Mouse (Mus musculus): ENCODE measurements around the gene Cd37. TPM values are rescaled to one million over a fixed set of nuclear protein-coding genes. Genes with fewer than 3 reads are reported as not detected.

Cd37 gene
- polyA plus RNA-seq, 1 experiment from 2014 or later = 1.7 TPM

GRCm38 (mm10) chr7:45193871-45194785 is 44.8 kb downstream of the Cd37 start:
- H3K4me1 ChIP-seq = peaks cover 11% of the 10 kb centered on the region; the same call in 1 of the 2 replicates
- H3K9ac ChIP-seq = no peak overlapping the region
- H3K4me2 ChIP-seq = no peak overlapping the region
- H3K27ac ChIP-seq = no peak overlapping the region
- H3K36me3 ChIP-seq (replicated peaks) = no peaks in the 10 kb centered on the region
- H3K27me3 ChIP-seq (replicated peaks) = no peaks in the 10 kb centered on the region; the same call in 1 of the 2 replicates
- ATAC-seq (replicated peaks) = no peak
- no peaks in the 10 kb centered on the region for H3K9me3 ChIP-seq
- H3K4me3 ChIP-seq = no peak overlapping the region
- whole genome bisulfite sequencing = 70% methylated on average over 17 of the region's 17 CpGs

GRCm38 (mm10) chr7:45193406-45193805 is 45.5 kb downstream of the Cd37 start:
- Histone ChIP-seq H3K4me1 (peaks cover 8% of the 10 kb centered on the region; the same call in 1 of the 2 replicates), H3K9ac (no peak overlapping the region), H3K9me3 (no peaks in the 10 kb centered on the region), H3K27ac (no peak overlapping the region), H3K36me3 (replicated peaks) (no peaks in the 10 kb centered on the region), H3K27me3 (replicated peaks) (no peaks in the 10 kb centered on the region; the same call in 1 of the 2 replicates), H3K4me2 (no peak overlapping the region), H3K4me3 (no peak overlapping the region)
- 66% methylated on average over 5 of the region's 5 CpGs for WGBS
- no peak for ATAC-seq (replicated peaks)

- 83% methylated on average over 7 of the region's 7 CpGs for WGBS
- H3K4me2 ChIP-seq = no peak overlapping the region
- no peaks in the 10 kb centered on the region for H3K36me3 ChIP-seq (replicated peaks)
- no peak overlapping the region for H3K27ac ChIP-seq
- no peak for ATAC-seq (replicated peaks)
- H3K4me1 ChIP-seq = peaks cover 1% of the 10 kb centered on the region; the same call in 1 of the 2 replicates
- H3K27me3 ChIP-seq (replicated peaks) = no peaks in the 10 kb centered on the region; the same call in 1 of the 2 replicates
- no peak overlapping the region for H3K9ac ChIP-seq
- H3K9me3 ChIP-seq = no peaks in the 10 kb centered on the region
- H3K4me3 ChIP-seq = no peak overlapping the region
Measured at GRCm38 (mm10) chr7:45192585-45193310, 46.2 kb downstream of the Cd37 start.

GRCm38 (mm10) chr7:45191803-45192363 is 47.0 kb downstream of the Cd37 start:
- Histone ChIP-seq H3K9me3 (no peaks in the 10 kb centered on the region), H3K4me2 (no peak overlapping the region), H3K4me1 (no peaks in the 10 kb centered on the region), H3K36me3 (replicated peaks) (no peaks in the 10 kb centered on the region), H3K4me3 (no peak overlapping the region), H3K9ac (no peak overlapping the region), H3K27ac (no peak overlapping the region), H3K27me3 (replicated peaks) (no peaks in the 10 kb centered on the region; the same call in 1 of the 2 replicates)
- 24% methylated on average over 8 of the region's 8 CpGs for WGBS
- no peak for ATAC-seq (replicated peaks)

GRCm38 (mm10) chr7:45191161-45191560 is 47.8 kb downstream of the Cd37 start:
- no peak for ATAC-seq (replicated peaks)
- H3K27ac ChIP-seq = no peak overlapping the region
- no peak overlapping the region for H3K4me3 ChIP-seq
- H3K9ac ChIP-seq = no peak overlapping the region
- H3K4me2 ChIP-seq = no peak overlapping the region
- 83% methylated on average over 2 of the region's 2 CpGs for WGBS
- H3K4me1 ChIP-seq = no peaks in the 10 kb centered on the region
- H3K27me3 ChIP-seq (replicated peaks) = no peaks in the 10 kb centered on the region; the same call in 1 of the 2 replicates
- H3K36me3 ChIP-seq (replicated peaks) = no peaks in the 10 kb centered on the region
- no peaks in the 10 kb centered on the region for H3K9me3 ChIP-seq

- WGBS = 92% methylated on average over 6 of the region's 6 CpGs
- Histone ChIP-seq H3K36me3 (replicated peaks) (no peaks in the 10 kb centered on the region), H3K4me2 (no peak overlapping the region), H3K27me3 (replicated peaks) (peaks cover 6% of the 10 kb centered on the region), H3K27ac (no peak overlapping the region), H3K9me3 (no peaks in the 10 kb centered on the region), H3K4me1 (no peaks in the 10 kb centered on the region), H3K9ac (no peak overlapping the region), H3K4me3 (no peak overlapping the region)
- no peak for ATAC-seq (replicated peaks)
Measured at GRCm38 (mm10) chr7:45190186-45190585, 48.7 kb downstream of the Cd37 start.

- Histone ChIP-seq H3K27me3 (replicated peaks) (peaks cover 11% of the 10 kb centered on the region), H3K27ac (no peak overlapping the region), H3K36me3 (replicated peaks) (no peaks in the 10 kb centered on the region), H3K4me2 (no peak overlapping the region), H3K4me1 (peaks cover 4% of the 10 kb centered on the region; the same call in 1 of the 2 replicates), H3K4me3 (no peak overlapping the region), H3K9ac (no peak overlapping the region), H3K9me3 (no peaks in the 10 kb centered on the region)
- ATAC-seq (replicated peaks) = no peak
- 62% methylated on average over 16 of the region's 16 CpGs for WGBS
Measured at GRCm38 (mm10) chr7:45189600-45189999, 49.3 kb downstream of the Cd37 start.

- H3K9me3 ChIP-seq = no peaks in the 10 kb centered on the region
- no peak for ATAC-seq (replicated peaks)
- H3K27me3 ChIP-seq (replicated peaks) = peaks cover 48% of the 10 kb centered on the region
Measured at GRCm38 (mm10) chr7:45185921-45186320, 53.0 kb downstream of the Cd37 start.

GRCm38 (mm10) chr7:45183672-45184071 is 55.2 kb downstream of the Cd37 start:
- Histone ChIP-seq H3K27ac (no peak overlapping the region), H3K4me3 (no peak overlapping the region), H3K9me3 (no peaks in the 10 kb centered on the region), H3K4me2 (no peak overlapping the region), H3K4me1 (peaks cover 24% of the 10 kb centered on the region), H3K9ac (no peak overlapping the region), H3K27me3 (replicated peaks) (peaks cover 70% of the 10 kb centered on the region), H3K36me3 (replicated peaks) (no peaks in the 10 kb centered on the region)
- 65% methylated on average over 7 of the region's 7 CpGs for WGBS
- no peak for ATAC-seq (replicated peaks)

More at GRCm38 (mm10) chr7:45185921-45186320, 53.0 kb downstream of the Cd37 start:
- Histone ChIP-seq H3K4me1 (peaks cover 23% of the 10 kb centered on the region), H3K4me3 (no peak overlapping the region), H3K36me3 (replicated peaks) (no peaks in the 10 kb centered on the region), H3K9ac (no peak overlapping the region), H3K4me2 (no peak overlapping the region), H3K27ac (no peak overlapping the region)
- 59% methylated on average over 7 of the region's 7 CpGs for WGBS

Other genes starting within 250 kb of the Cd37 start
- 61.9 and 66.8 TPM in 2 replicates for gene Irf3, start 241.5 kb downstream of the Cd37 start, polyA plus RNA-seq (2015; fragmentation: Nextera tagmentation; extraction: Ambion mirVana)
- gene Bcl2l12, start 240.4 kb downstream of the Cd37 start, polyA plus RNA-seq (2015; fragmentation: Nextera tagmentation; extraction: Ambion mirVana) = 10.0 and 12.3 TPM in 2 replicates
- gene Scaf1, start 222.8 kb downstream of the Cd37 start, polyA plus RNA-seq (2015; fragmentation: Nextera tagmentation; extraction: Ambion mirVana) = 54.5 and 56.7 TPM in 2 replicates
- gene Rras, start 221.2 kb downstream of the Cd37 start, polyA plus RNA-seq (2015; fragmentation: Nextera tagmentation; extraction: Ambion mirVana) = 12.5 and 15.2 TPM in 2 replicates
- gene Prr12, start 186.2 kb downstream of the Cd37 start, polyA plus RNA-seq (2015; fragmentation: Nextera tagmentation; extraction: Ambion mirVana) = 16.2 and 18.1 TPM in 2 replicates
- gene Nosip, start 176.7 kb downstream of the Cd37 start, polyA plus RNA-seq (2015; fragmentation: Nextera tagmentation; extraction: Ambion mirVana) = 67.2 and 72.1 TPM in 2 replicates
- gene Prrg2, start 176.4 kb downstream of the Cd37 start, polyA plus RNA-seq (2015; fragmentation: Nextera tagmentation; extraction: Ambion mirVana) = 15.7 and 15.9 TPM in 2 replicates
- gene Rcn3, start 146.9 kb downstream of the Cd37 start, polyA plus RNA-seq (2015; fragmentation: Nextera tagmentation; extraction: Ambion mirVana) = 55.4 and 62.2 TPM in 2 replicates
- gene Fcgrt, start 135.3 kb downstream of the Cd37 start, polyA plus RNA-seq (2015; fragmentation: Nextera tagmentation; extraction: Ambion mirVana) = 32.0 and 36.8 TPM in 2 replicates
- gene Rps11, start 114.7 kb downstream of the Cd37 start, polyA plus RNA-seq (2015; fragmentation: Nextera tagmentation; extraction: Ambion mirVana) = 742 and 762 TPM in 2 replicates
- 582 and 606 TPM in 2 replicates for gene Rpl13a, start 110.4 kb downstream of the Cd37 start, polyA plus RNA-seq (2015; fragmentation: Nextera tagmentation; extraction: Ambion mirVana)
- gene Gm45713, start 102.9 kb downstream of the Cd37 start, polyA plus RNA-seq (2015; fragmentation: Nextera tagmentation; extraction: Ambion mirVana) = not detected in 2 replicates
- gene Flt3l, start 102.7 kb downstream of the Cd37 start, polyA plus RNA-seq (2015; fragmentation: Nextera tagmentation; extraction: Ambion mirVana) = 2.1 and 2.3 TPM in 2 replicates
- 87.1 and 90.0 TPM in 2 replicates for gene Pih1d1, start 84.8 kb downstream of the Cd37 start, polyA plus RNA-seq (2015; fragmentation: Nextera tagmentation; extraction: Ambion mirVana)
- gene Aldh16a1, start 84.5 kb downstream of the Cd37 start, polyA plus RNA-seq (2015; fragmentation: Nextera tagmentation; extraction: Ambion mirVana) = 16.1 and 19.8 TPM in 2 replicates
- 0.59 and 1.0 TPM in 2 replicates for gene Slc17a7, start 75.2 kb downstream of the Cd37 start, polyA plus RNA-seq (2015; fragmentation: Nextera tagmentation; extraction: Ambion mirVana)
- gene Gfy, start 59.5 kb downstream of the Cd37 start, polyA plus RNA-seq (2015; fragmentation: Nextera tagmentation; extraction: Ambion mirVana) = not detected in 2 replicates
- 0.68 and 0.93 TPM in 2 replicates for gene Pth2, start 58.1 kb downstream of the Cd37 start, polyA plus RNA-seq (2015; fragmentation: Nextera tagmentation; extraction: Ambion mirVana)
- 0.63 and 0.84 TPM in 2 replicates for gene Ccdc155, start 34.2 kb downstream of the Cd37 start, polyA plus RNA-seq (2015; fragmentation: Nextera tagmentation; extraction: Ambion mirVana)
- gene Dkkl1, start 27.0 kb downstream of the Cd37 start, polyA plus RNA-seq (2015; fragmentation: Nextera tagmentation; extraction: Ambion mirVana) = 4.0 and 5.8 TPM in 2 replicates
- gene Tead2, start 23.4 kb downstream of the Cd37 start, polyA plus RNA-seq (2015; fragmentation: Nextera tagmentation; extraction: Ambion mirVana) = 45.7 and 55.8 TPM in 2 replicates
- gene Slc6a16, start 2.0 kb upstream of the Cd37 start, polyA plus RNA-seq (2015; fragmentation: Nextera tagmentation; extraction: Ambion mirVana) = 0.50 and 0.91 TPM in 2 replicates
- gene Slc6a21, start 38.4 kb upstream of the Cd37 start, polyA plus RNA-seq (2015; fragmentation: Nextera tagmentation; extraction: Ambion mirVana) = not detected in 2 replicates
- gene Trpm4, start 94.7 kb upstream of the Cd37 start, polyA plus RNA-seq (2015; fragmentation: Nextera tagmentation; extraction: Ambion mirVana) = 10.7 and 12.7 TPM in 2 replicates
- gene Hrc, start 96.2 kb upstream of the Cd37 start, polyA plus RNA-seq (2015; fragmentation: Nextera tagmentation; extraction: Ambion mirVana) = 0.23 and 0.26 TPM in 2 replicates
- 29.9 and 31.3 TPM in 2 replicates for gene Ppfia3, start 127.9 kb upstream of the Cd37 start, polyA plus RNA-seq (2015; fragmentation: Nextera tagmentation; extraction: Ambion mirVana)
- 24.4 TPM in 2 replicates for gene Lin7b, start 131.5 kb upstream of the Cd37 start, polyA plus RNA-seq (2015; fragmentation: Nextera tagmentation; extraction: Ambion mirVana)
- gene Snrnp70, start 156.6 kb upstream of the Cd37 start, polyA plus RNA-seq (2015; fragmentation: Nextera tagmentation; extraction: Ambion mirVana) = 202 and 214 TPM in 2 replicates
- gene Kcna7, start 166.5 kb upstream of the Cd37 start, polyA plus RNA-seq (2015; fragmentation: Nextera tagmentation; extraction: Ambion mirVana) = not detected in 2 replicates
- gene Ntf5, start 174.6 kb upstream of the Cd37 start, polyA plus RNA-seq (2015; fragmentation: Nextera tagmentation; extraction: Ambion mirVana) = 0.10 TPM in 1 of 2 replicates, not detected in the other
- 0.45 and 0.63 TPM in 2 replicates for gene Lhb, start 181.7 kb upstream of the Cd37 start, polyA plus RNA-seq (2015; fragmentation: Nextera tagmentation; extraction: Ambion mirVana)
- 21.0 and 22.7 TPM in 2 replicates for gene Gys1, start 195.7 kb upstream of the Cd37 start, polyA plus RNA-seq (2015; fragmentation: Nextera tagmentation; extraction: Ambion mirVana)
- gene Ruvbl2, start 199.0 kb upstream of the Cd37 start, polyA plus RNA-seq (2015; fragmentation: Nextera tagmentation; extraction: Ambion mirVana) = 107 and 117 TPM in 2 replicates
- gene Ftl1, start 220.8 kb upstream of the Cd37 start, polyA plus RNA-seq (2015; fragmentation: Nextera tagmentation; extraction: Ambion mirVana) = 6,021 and 6,209 TPM in 2 replicates
- gene Bax, start 227.8 kb upstream of the Cd37 start, polyA plus RNA-seq (2015; fragmentation: Nextera tagmentation; extraction: Ambion mirVana) = 257 and 261 TPM in 2 replicates
- gene Tulp2, start 242.8 kb upstream of the Cd37 start, polyA plus RNA-seq (2015; fragmentation: Nextera tagmentation; extraction: Ambion mirVana) = 0.08 and 0.23 TPM in 2 replicates
- gene Gm45808, start 247.7 kb upstream of the Cd37 start, polyA plus RNA-seq (2015; fragmentation: Nextera tagmentation; extraction: Ambion mirVana) = not detected in 2 replicates
- gene Dhdh, start 249.7 kb upstream of the Cd37 start, polyA plus RNA-seq (2015; fragmentation: Nextera tagmentation; extraction: Ambion mirVana) = 4.0 and 4.1 TPM in 2 replicates

All from midbrain, embryonic 15.5 days (tissue).